Mouse (Mus musculus) small intestine, adult 2 months (tissue): ENCODE measurements around the gene Scrg1. TPM values are rescaled to one million over a fixed set of nuclear protein-coding genes. Genes with fewer than 3 reads are reported as not detected.

ENCODE experiments used
- H3K27ac ChIP-seq: fragments of 200-500 bp; 2 replicates; pipeline ENCODE4 v1.5.1; 2012; ENCODE audit warnings: low read depth, low read length, control low read depth, inconsistent platforms; ENCODE audit not compliant: insufficient read depth
- H3K27me3 ChIP-seq: fragments of 200-500 bp; 2 replicates; pipeline ENCODE4 v1.6.1; 2012; ENCODE audit warnings: mild to moderate bottlenecking, moderate library complexity, low read length, inconsistent platforms; ENCODE audit not compliant: control insufficient read depth, insufficient read depth
- H3K36me3 ChIP-seq: fragments of 200-500 bp; 2 replicates; pipeline ENCODE4 v1.6.1; 2012; ENCODE audit warnings: mild to moderate bottlenecking, low read length, control low read depth, inconsistent platforms; ENCODE audit not compliant: control insufficient read depth, insufficient read depth
- H3K4me1 ChIP-seq: fragments of 200-500 bp; 2 replicates; pipeline ENCODE4 v1.6.1; 2012; ENCODE audit warnings: low read length, inconsistent platforms, mixed read lengths; ENCODE audit not compliant: control insufficient read depth, insufficient read depth, insufficient read length
- H3K4me3 ChIP-seq: fragments of 200-500 bp; 2 replicates; pipeline ENCODE4 v1.5.1; 2012; ENCODE audit warnings: low read depth, mild to moderate bottlenecking, control low read depth, inconsistent platforms, low read length, moderate library complexity
- CTCF ChIP-seq: fragments of 200-500 bp; IDR thresholded peaks from 2 replicates; pipeline ENCODE4 v1.5.1; 2012; ENCODE audit warnings: low read depth, mild to moderate bottlenecking, control low read depth, inconsistent platforms, low read length, moderate library complexity, mixed read lengths; ENCODE audit not compliant: insufficient replicate concordance, insufficient read length; ENCODE audit errors: extremely low read depth
- POLR2A ChIP-seq: fragments of 200-500 bp; IDR thresholded peaks from 2 replicates; pipeline ENCODE4 v1.6.1; 2012; ENCODE audit warnings: low read depth, mild to moderate bottlenecking, control low read depth, inconsistent platforms, low read length, moderate library complexity
- WGBS: fragments of 180-500 bp; shearing (Covaris S2); methylation state at CpG from one replicate; pipeline ENCODE4 v1.1.7; 2018; 5-methylcytosine and 5-hydroxymethylcytosine counted together
- polyA plus RNA-seq: library from polyadenylated mRNA; depleted of rRNA; stranded (reverse); fragments of >200 nt; gene quantifications from 2 replicates; pipeline ENCODE4 v1.2.3, GENCODE M21; 2012

Scrg1 gene
- polyA plus RNA-seq, 1 experiment, result not detected

DNA sequence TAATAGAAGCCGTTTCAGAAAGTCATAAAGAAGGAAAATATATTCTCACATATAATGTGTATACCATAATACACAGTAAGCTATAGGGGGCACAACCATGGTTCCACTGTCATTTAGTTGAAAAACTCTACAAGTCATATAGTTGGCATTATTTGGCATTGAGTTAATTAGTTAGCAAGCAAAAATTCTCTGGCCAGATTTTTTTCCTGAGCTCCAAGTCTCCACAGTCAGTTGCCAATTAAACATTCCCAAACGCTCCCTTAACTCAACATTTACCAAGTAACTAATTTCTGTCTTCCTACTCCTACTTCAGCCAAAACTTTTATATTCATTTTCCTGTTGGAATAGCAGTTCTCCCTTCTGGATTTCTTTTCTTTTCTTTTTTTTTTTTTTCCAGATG is 2.4 kb upstream of the Scrg1 start:
- no peak overlapping the region for H3K27ac ChIP-seq
- TF ChIP-seq POLR2A (no peak), CTCF (no peak)
- no peaks in the 10 kb centered on the region for H3K36me3 ChIP-seq
- H3K4me1 ChIP-seq, result no peaks in the 10 kb centered on the region
- H3K4me3 ChIP-seq, result no peak overlapping the region
- 88% methylated on average over 2 of the region's 2 CpGs for WGBS
- no peaks in the 10 kb centered on the region for H3K27me3 ChIP-seq

DNA sequence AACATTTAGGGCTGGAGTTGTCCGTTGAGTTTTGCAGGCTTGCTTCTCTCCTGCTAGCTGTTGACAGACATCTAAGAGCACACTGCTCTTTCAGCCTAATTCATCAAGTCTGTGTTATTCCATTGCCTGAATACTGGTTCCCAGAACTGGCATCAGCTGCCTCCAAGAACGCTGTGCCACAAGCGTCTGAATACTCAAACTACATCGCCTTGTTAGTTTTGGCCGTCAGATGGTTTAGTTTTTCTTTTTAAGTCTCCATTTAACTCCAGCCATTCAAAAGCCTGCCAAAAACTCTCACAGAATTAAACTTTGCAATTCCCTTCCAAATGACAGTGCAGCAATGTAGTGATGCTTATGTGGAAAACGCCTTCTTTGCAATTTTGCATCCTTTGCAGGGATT is 1.4 kb downstream of the Scrg1 start:
- TF ChIP-seq CTCF, result no peak
- TF ChIP-seq POLR2A, result no peak

DNA sequence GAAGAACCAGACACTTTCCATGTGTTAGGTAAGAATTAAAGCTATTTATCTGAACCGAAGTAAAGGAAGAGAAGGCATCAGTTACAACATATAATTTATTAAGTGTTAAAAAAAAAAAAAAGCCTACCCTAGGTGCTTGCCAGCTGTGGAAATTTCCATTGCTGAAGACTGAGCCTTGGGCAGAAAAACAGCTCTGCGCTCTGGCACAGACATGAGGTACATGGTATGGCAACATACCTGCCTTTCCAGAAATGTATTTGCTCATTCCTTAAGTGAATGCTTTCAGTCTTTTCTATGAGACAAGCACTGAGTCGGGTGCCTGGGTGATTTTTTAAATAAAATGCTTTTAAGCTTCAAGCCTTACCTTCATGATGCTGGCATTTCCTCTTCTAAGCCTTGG is 2.2 kb downstream of the Scrg1 start:
- Histone ChIP-seq H3K27me3 (no peaks in the 10 kb centered on the region), H3K27ac (no peak overlapping the region), H3K4me3 (no peak overlapping the region), H3K4me1 (no peaks in the 10 kb centered on the region), H3K36me3 (no peaks in the 10 kb centered on the region)
- 66% methylated on average over 3 of the region's 3 CpGs for WGBS
- TF ChIP-seq CTCF (no peak), POLR2A (no peak)

More for the DNA sequence above, 1.4 kb downstream of the Scrg1 start:
- no peaks in the 10 kb centered on the region for H3K36me3 ChIP-seq
- H3K27ac ChIP-seq, result no peak overlapping the region
- H3K4me3 ChIP-seq, result no peak overlapping the region
- 82% methylated on average over 6 of the region's 6 CpGs for WGBS
- no peaks in the 10 kb centered on the region for H3K27me3 ChIP-seq
- no peaks in the 10 kb centered on the region for H3K4me1 ChIP-seq

DNA sequence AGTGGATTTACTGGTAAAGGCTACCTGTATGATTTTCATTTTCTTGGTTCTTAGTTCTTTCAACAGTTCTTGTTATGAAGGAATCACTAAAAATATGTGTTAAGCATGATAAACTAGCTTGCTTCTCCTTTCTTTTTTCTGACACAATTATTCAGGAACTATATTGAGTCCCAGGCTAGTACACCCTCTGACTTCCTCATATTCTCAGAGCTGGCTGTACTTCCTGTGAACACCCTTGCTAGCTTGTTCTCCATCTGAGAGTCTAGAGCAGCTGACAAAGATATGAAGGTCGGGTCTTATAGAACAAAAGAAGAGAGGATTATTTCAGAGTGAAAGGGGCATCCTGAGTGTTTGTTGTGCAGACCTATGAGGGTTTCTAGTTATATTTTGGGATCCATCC is 7.1 kb downstream of the Scrg1 start:
- H3K4me1 ChIP-seq, result no peaks in the 10 kb centered on the region
- H3K4me3 ChIP-seq, result no peak overlapping the region
- 39% methylated on average over 1 of the region's 1 CpGs for WGBS
- H3K36me3 ChIP-seq, result no peaks in the 10 kb centered on the region
- TF ChIP-seq CTCF (no peak), POLR2A (no peak)
- H3K27ac ChIP-seq, result no peak overlapping the region
- no peaks in the 10 kb centered on the region for H3K27me3 ChIP-seq

DNA sequence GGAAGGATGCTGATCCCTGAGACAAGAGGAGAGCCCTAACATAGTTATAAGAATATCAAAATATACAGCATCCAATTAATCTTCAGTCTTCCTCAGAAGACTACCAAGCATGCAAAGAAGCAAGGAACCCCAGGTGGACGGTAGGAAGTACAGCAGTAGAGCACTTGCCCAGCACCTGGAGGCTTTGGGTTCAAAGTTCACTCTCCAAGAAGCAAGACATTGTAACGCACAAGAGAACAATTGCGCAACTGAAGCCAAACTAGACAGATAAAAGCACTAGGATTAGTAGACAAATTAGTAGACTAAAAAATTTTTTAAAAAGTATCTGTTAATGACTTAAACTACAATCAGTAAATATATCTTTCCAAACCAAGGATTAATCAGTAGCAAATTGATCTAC is 8.0 kb downstream of the Scrg1 start:
- Histone ChIP-seq H3K27ac (no peak overlapping the region), H3K36me3 (no peaks in the 10 kb centered on the region), H3K4me1 (no peaks in the 10 kb centered on the region; the same call in 1 of the 2 replicates), H3K27me3 (no peaks in the 10 kb centered on the region), H3K4me3 (no peak overlapping the region)
- 39% methylated on average over 3 of the region's 3 CpGs for WGBS
- no peak for TF ChIP-seq CTCF
- TF ChIP-seq POLR2A, result no peak

DNA sequence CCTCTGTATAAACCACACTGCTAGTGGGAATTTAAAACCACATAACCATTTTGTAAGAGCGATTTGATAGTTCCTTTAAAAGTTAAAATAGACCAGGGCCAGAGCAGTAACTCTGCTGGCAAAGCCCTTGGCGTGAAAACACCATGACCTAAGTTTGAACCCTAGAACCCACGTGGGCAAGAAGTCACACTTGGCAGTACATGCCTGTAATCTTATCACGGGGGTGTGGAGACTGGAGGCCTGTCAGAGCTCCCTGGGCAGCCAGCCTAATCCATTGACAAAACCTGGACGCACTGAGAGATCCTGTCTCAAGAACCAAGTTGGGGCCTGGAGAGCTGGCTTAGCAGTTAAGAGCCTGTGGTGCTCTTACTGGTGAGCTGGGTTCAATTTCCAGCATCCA is 12.9 kb downstream of the Scrg1 start:
- no peak overlapping the region for H3K4me3 ChIP-seq
- no peak overlapping the region for H3K27ac ChIP-seq
- no peak for TF ChIP-seq CTCF
- no peak for TF ChIP-seq POLR2A
- WGBS, result 13% methylated on average over 5 of the region's 5 CpGs
- no peaks in the 10 kb centered on the region for H3K27me3 ChIP-seq
- H3K4me1 ChIP-seq, result peaks cover 1% of the 10 kb centered on the region; the same call in 1 of the 2 replicates
- no peaks in the 10 kb centered on the region for H3K36me3 ChIP-seq

DNA sequence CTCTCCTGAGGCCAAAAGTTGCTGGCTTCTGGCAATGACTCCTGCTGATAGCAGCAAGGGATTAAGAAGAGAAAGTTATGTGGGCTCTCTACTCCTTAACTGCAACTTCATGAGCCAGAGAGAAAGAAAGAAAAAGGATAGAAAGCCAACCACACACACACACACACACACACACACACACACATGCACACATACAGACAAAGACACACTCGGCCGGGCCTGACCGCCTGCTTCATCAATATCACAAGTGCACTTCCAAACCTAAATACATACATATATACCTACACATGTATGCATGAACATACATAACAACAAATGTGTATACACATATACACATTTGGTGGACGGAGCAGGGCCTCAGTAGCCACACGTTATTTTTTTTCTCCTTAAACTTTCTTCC is 15.1 kb downstream of the Scrg1 start:
- no peak overlapping the region for H3K4me3 ChIP-seq
- no peak for TF ChIP-seq CTCF
- TF ChIP-seq POLR2A, result no peak
- no peaks in the 10 kb centered on the region for H3K27me3 ChIP-seq
- H3K4me1 ChIP-seq, result peaks cover 2% of the 10 kb centered on the region; the same call in 1 of the 2 replicates
- H3K27ac ChIP-seq, result no peak overlapping the region
- H3K36me3 ChIP-seq, result no peaks in the 10 kb centered on the region
- 90% methylated on average over 5 of the region's 5 CpGs for WGBS

DNA sequence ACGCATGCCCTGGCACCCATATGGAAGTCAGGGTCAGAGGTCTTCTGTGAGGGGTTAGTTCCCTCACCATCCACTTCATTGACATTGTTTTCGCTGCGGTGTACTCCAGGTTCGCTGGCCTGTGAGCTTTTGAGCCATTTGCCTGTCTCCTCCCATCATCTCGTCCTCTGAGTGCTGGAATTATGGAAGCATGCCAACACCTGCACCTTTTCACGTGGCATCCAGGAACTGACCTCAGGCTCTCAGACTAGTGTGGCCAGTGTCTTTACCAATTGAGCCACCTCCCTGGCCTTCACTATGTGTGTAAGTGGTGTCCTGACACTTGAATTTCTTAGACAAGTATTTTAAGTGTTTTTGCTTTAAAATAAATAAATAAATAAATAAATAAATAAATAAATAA is 18.0 kb downstream of the Scrg1 start:
- TF ChIP-seq POLR2A (no peak), CTCF (no peak)
- 30% methylated on average over 6 of the region's 6 CpGs for WGBS
- H3K27me3 ChIP-seq, result no peaks in the 10 kb centered on the region
- peaks cover 2% of the 10 kb centered on the region; the same call in 1 of the 2 replicates for H3K4me1 ChIP-seq
- no peak overlapping the region for H3K27ac ChIP-seq
- no peak overlapping the region for H3K4me3 ChIP-seq
- H3K36me3 ChIP-seq, result no peaks in the 10 kb centered on the region
